Mouse (Mus musculus) adrenal gland, postnatal 14 days (tissue): Measurements from ENCODE around the gene Klf17. TPM values are rescaled to one million over a fixed set of nuclear protein-coding genes. Genes with fewer than 3 reads are reported as not detected.

Experiments used
- total RNA-seq: library from RNA; stranded (reverse); gene quantifications from 2 replicates; pipeline ENCODE4 v1.2.3, GENCODE M21; 2021

The Klf17 gene
- total RNA-seq, 1 experiment from 2014 or later = not detected

Other genes starting within 250 kb of the Klf17 start
- 65.3 and 70.7 TPM in 2 replicates for gene Eri3, start 215.3 kb downstream of the Klf17 start, total RNA-seq
- 21.4 and 27.5 TPM in 2 replicates for gene Dmap1, start 83.4 kb downstream of the Klf17 start, total RNA-seq
- not detected in 2 replicates for gene Gm12845, start 41.2 kb downstream of the Klf17 start, total RNA-seq
- gene Slc6a9, start 68.9 kb upstream of the Klf17 start, total RNA-seq = 9.4 and 10.3 TPM in 2 replicates
- gene Ccdc24, start 106.9 kb upstream of the Klf17 start, total RNA-seq = 0.71 and 0.78 TPM in 2 replicates
- 12.6 and 15.1 TPM in 2 replicates for gene B4galt2, start 117.8 kb upstream of the Klf17 start, total RNA-seq
- gene Atp6v0b, start 121.7 kb upstream of the Klf17 start, total RNA-seq = 167 and 172 TPM in 2 replicates
- gene Dph2, start 126.4 kb upstream of the Klf17 start, total RNA-seq = 10.2 and 10.7 TPM in 2 replicates
- gene Ipo13, start 149.4 kb upstream of the Klf17 start, total RNA-seq = 43.8 and 46.6 TPM in 2 replicates
- gene Artn, start 164.1 kb upstream of the Klf17 start, total RNA-seq = 0.41 TPM in 1 of 2 replicates, not detected in the other